Mouse (Mus musculus) testis, adult 2 months (tissue): Measurements from ENCODE around the gene Psg16.
"Not testable (repeated sequence)": the region's sequence is repeated elsewhere in the genome, so short reads cannot be mapped to it uniquely, and the experiment has no call there.

Experiments
- CTCF ChIP-seq: fragments of 200-500 bp; IDR thresholded peaks from 2 replicates; pipeline ENCODE4 v1.5.1; 2012; ENCODE audit warnings: low read depth, mild to moderate bottlenecking, inconsistent platforms, low read length, moderate library complexity; ENCODE audit not compliant: control insufficient read depth, insufficient read depth, insufficient replicate concordance
- POLR2A ChIP-seq: fragments of 200-500 bp; IDR thresholded peaks from 2 replicates; pipeline ENCODE4 v1.6.1; 2012; ENCODE audit warnings: low read depth, mild to moderate bottlenecking, inconsistent platforms, low read length, moderate library complexity; ENCODE audit not compliant: control insufficient read depth

- TF ChIP-seq POLR2A, CTCF: not testable (repeated sequence)
These were observed 6.2 kb upstream of the Psg16 start for GRCm38 (mm10) chr7:17067651-17068050.
